Comparison of ENCODE assay signal across 8 mouse cellular contexts in genomic region chr11:121544755-121545397, GRCm38 (mm10). TPM values are rescaled to one million over a fixed set of nuclear protein-coding genes. Genes with fewer than 3 reads are reported as not detected.
DNase-seq lines count a peak whose midpoint lies in the region; ATAC-seq and TF ChIP-seq lines count a peak whose summit lies in the region.
"Had no signal": no experiment of that assay in that cellular context is flagged by ENCODE, and none has a peak within 500 bp of the region (broad histone marks: within the 10 kb centered on the region; RNA-seq: fewer than 3 reads in every experiment).

No protein-coding gene starts in this region.

- no peak for TF ChIP-seq POLR2A in liver, adult 2 months (IDR thresholded peaks at IDR 0.05; ENCODE audit: extremely low read depth, insufficient read depth, low read length)

- H3K4me2 ChIP-seq in liver, embryonic 11.5 days: no peak overlapping the region
- H3K4me2 ChIP-seq in embryonic facial prominence, embryonic 14.5 days (ENCODE audit: low read depth, low read length): no peak overlapping the region
- no peak overlapping the region for H3K4me2 ChIP-seq in limb, embryonic 15.5 days
- no peak overlapping the region for H3K4me2 ChIP-seq in stomach, embryonic 15.5 days

- no peak overlapping the region for H3K4me3 ChIP-seq in liver, adult 2 months (ENCODE audit: insufficient read depth, low read depth, low read length)
- no peak overlapping the region for H3K4me3 ChIP-seq in liver, embryonic 11.5 days (ENCODE audit: low read depth, low read length)
- H3K4me3 ChIP-seq in embryonic facial prominence, embryonic 14.5 days (ENCODE audit: low read depth, low read length): no peak overlapping the region
- H3K4me3 ChIP-seq in limb, embryonic 15.5 days: no peak overlapping the region
- no peak overlapping the region for H3K4me3 ChIP-seq in stomach, embryonic 15.5 days (replicated peaks)

- DNase-seq in liver, adult 2 months (ENCODE audit: extremely low read depth, low read depth, low spot score): peak; percentile 65
- DNase-seq in liver, embryonic 11.5 days (ENCODE audit: low spot score): no peak
- DNase-seq in embryonic facial prominence, embryonic 14.5 days (ENCODE audit: low spot score): peak; percentile 78
- no peak for DNase-seq in left cerebral cortex, postnatal 10 days (ENCODE audit: extremely low spot score in 1 of 2, low spot score in 2 of 2)
- no peak for DNase-seq in layer of hippocampus, adult 9-11 months
- DNase-seq: cerebellum, adult 11-12 months had no signal

- H3K4me1 ChIP-seq in liver, adult 2 months (ENCODE audit: control insufficient read depth, insufficient read depth, low read length): peaks cover 16% of the 10 kb centered on the region
- H3K4me1 ChIP-seq in liver, embryonic 11.5 days (replicated peaks; ENCODE audit: control insufficient read depth, insufficient read depth, low read length): peaks cover 45% of the 10 kb centered on the region
- peaks cover 18% of the 10 kb centered on the region for H3K4me1 ChIP-seq in embryonic facial prominence, embryonic 14.5 days (ENCODE audit: control insufficient read depth, insufficient read depth, low read length)
- H3K4me1 ChIP-seq in limb, embryonic 15.5 days: peaks cover 34% of the 10 kb centered on the region
- H3K4me1 ChIP-seq in stomach, embryonic 15.5 days: peaks cover 22% of the 10 kb centered on the region

- no peaks in the 10 kb centered on the region for H3K79me2 ChIP-seq in liver, adult 2 months (ENCODE audit: control insufficient read depth, insufficient read depth, low read length)

- intact Hi-C loops in left cerebral cortex, postnatal 10 days (cut with DNase I): no loop called here

- H3K9me3 ChIP-seq in liver, embryonic 11.5 days (ENCODE audit: control insufficient read depth, low read length): no peaks in the 10 kb centered on the region
- no peaks in the 10 kb centered on the region for H3K9me3 ChIP-seq in embryonic facial prominence, embryonic 14.5 days (ENCODE audit: control insufficient read depth, low read length)
- no peaks in the 10 kb centered on the region for H3K9me3 ChIP-seq in limb, embryonic 15.5 days
- no peaks in the 10 kb centered on the region for H3K9me3 ChIP-seq in stomach, embryonic 15.5 days

- ATAC-seq in liver, embryonic 11.5 days (replicated peaks; ENCODE audit: low FRiP score): no peak
- ATAC-seq in embryonic facial prominence, embryonic 14.5 days (ENCODE audit: low read depth): peak; percentile 82
- peak; percentile 33; the same call in 1 of the 2 replicates for ATAC-seq in limb, embryonic 15.5 days (ENCODE audit: insufficient number of reproducible peaks, low FRiP score, low TSS enrichment, low read depth)
- 0 out of 2 replicates have a peak, but pooled peaks have one; percentile 44 for ATAC-seq in stomach, embryonic 15.5 days (ENCODE audit: insufficient read depth, low FRiP score, low read depth)

- TF ChIP-seq CTCF in liver, adult 2 months (IDR thresholded peaks at IDR 0.05; ENCODE audit: low read depth, low read length): no peak

- WGBS in liver, adult 2 months: 37% methylated on average over 7 of the region's 7 CpGs
- 64% methylated on average over 7 of the region's 7 CpGs for WGBS in liver, embryonic 11.5 days
- 48% methylated on average over 7 of the region's 7 CpGs for WGBS in embryonic facial prominence, embryonic 14.5 days
- WGBS in limb, embryonic 15.5 days: 31% methylated on average over 7 of the region's 7 CpGs
- WGBS in stomach, embryonic 15.5 days: 37% methylated on average over 7 of the region's 7 CpGs

- no peaks in the 10 kb centered on the region for H3K27me3 ChIP-seq in liver, adult 2 months (ENCODE audit: control insufficient read depth, insufficient read depth, low read length)
- H3K27me3 ChIP-seq in liver, embryonic 11.5 days (replicated peaks; ENCODE audit: control insufficient read depth, insufficient read depth, low read length): no peaks in the 10 kb centered on the region
- no peaks in the 10 kb centered on the region for H3K27me3 ChIP-seq in embryonic facial prominence, embryonic 14.5 days (replicated peaks; ENCODE audit: control insufficient read depth, insufficient read depth, low read length)
- H3K27me3 ChIP-seq in limb, embryonic 15.5 days: no peaks in the 10 kb centered on the region
- no peaks in the 10 kb centered on the region for H3K27me3 ChIP-seq in stomach, embryonic 15.5 days (replicated peaks)

- no peak overlapping the region; the same call in 1 of the 2 replicates for H3K27ac ChIP-seq in liver, adult 2 months (replicated peaks; ENCODE audit: insufficient read depth, low read depth, low read length)
- no peak overlapping the region for H3K27ac ChIP-seq in liver, embryonic 11.5 days (ENCODE audit: low read depth, low read length)
- H3K27ac ChIP-seq in embryonic facial prominence, embryonic 14.5 days (replicated peaks; ENCODE audit: low read depth, low read length): peak overlapping the region; percentile 77
- H3K27ac ChIP-seq in limb, embryonic 15.5 days: peak overlapping the region; percentile 84
- peak overlapping the region; percentile 92 for H3K27ac ChIP-seq in stomach, embryonic 15.5 days

- no peak overlapping the region for H3K9ac ChIP-seq in liver, adult 2 months (ENCODE audit: low read depth, low read length)
- no peak overlapping the region for H3K9ac ChIP-seq in liver, embryonic 11.5 days (ENCODE audit: low read depth, low read length)
- 0 out of 2 replicates have a peak overlapping the region, but pooled peaks have one; percentile 19 for H3K9ac ChIP-seq in embryonic facial prominence, embryonic 14.5 days (ENCODE audit: low read depth, low read length)
- H3K9ac ChIP-seq in limb, embryonic 15.5 days: no peak overlapping the region
- no peak overlapping the region for H3K9ac ChIP-seq in stomach, embryonic 15.5 days

- no peaks in the 10 kb centered on the region for H3K36me3 ChIP-seq in liver, adult 2 months (ENCODE audit: control insufficient read depth, insufficient read depth, low read length)
- peaks cover 2% of the 10 kb centered on the region; the same call in 1 of the 2 replicates for H3K36me3 ChIP-seq in liver, embryonic 11.5 days (ENCODE audit: control insufficient read depth, insufficient read depth, low read length)
- H3K36me3 ChIP-seq in embryonic facial prominence, embryonic 14.5 days (ENCODE audit: control insufficient read depth, insufficient read depth, low read length): 0 out of 2 replicates have a peak, but pooled peaks cover 7% of the 10 kb centered on the region
- H3K36me3 ChIP-seq in limb, embryonic 15.5 days: no peaks in the 10 kb centered on the region
- no peaks in the 10 kb centered on the region for H3K36me3 ChIP-seq in stomach, embryonic 15.5 days

RNA-seq across cellular contexts. Expression of gene Zfp750, which starts 25.7 kb away (rescaled TPM):
- 1.0 and 2.8 TPM in 2 replicates for total RNA-seq in liver, adult 2 months (2014; rRNA removed)
- polyA plus RNA-seq in liver, adult 2 months (2012; rRNA removed): 2.7 and 3.5 TPM in 2 replicates
- polyA plus RNA-seq in liver, embryonic 11.5 days (2014; fragmentation: Nextera tagmentation; extraction: Ambion mirVana): 0.16 and 0.26 TPM in 2 replicates
- polyA plus RNA-seq in embryonic facial prominence, embryonic 14.5 days (2014; fragmentation: Nextera tagmentation; extraction: Ambion mirVana): 9.9 and 12.4 TPM in 2 replicates
- polyA plus RNA-seq in limb, embryonic 15.5 days (2015; fragmentation: Nextera tagmentation; extraction: Ambion mirVana): 37.5 and 39.1 TPM in 2 replicates
- 7.0 and 10.9 TPM in 2 replicates for polyA plus RNA-seq in stomach, embryonic 15.5 days (2015; fragmentation: Nextera tagmentation; extraction: Ambion mirVana)
- not detected for total RNA-seq in left cerebral cortex, postnatal 10 days (2021)

Comparison
In these comparisons a context has a peak if more than half of its experiments do, and no peak if none do; other contexts are left out.
1. DNase-seq: peak in liver, adult 2 months (single experiment) and embryonic facial prominence, embryonic 14.5 days (single experiment); none in liver, embryonic 11.5 days (single experiment), left cerebral cortex, postnatal 10 days (0 of 2) and layer of hippocampus, adult 9-11 months (single experiment).
2. H3K27ac ChIP-seq: peak in embryonic facial prominence, embryonic 14.5 days (single experiment), limb, embryonic 15.5 days (single experiment) and stomach, embryonic 15.5 days (single experiment); none in liver, adult 2 months (single experiment) and liver, embryonic 11.5 days (single experiment).